Mouse (Mus musculus) adipocyte (in vitro differentiated cells): ENCODE results near the gene Timm17a.
A peak's percentile ranks its signal among the peaks of the same experiment; 100 is the strongest.

Experiments used
- DNase-seq: peaks from one replicate; pipeline ENCODE4 v3.0.0-alpha.2; 2016; ENCODE audit warnings: low spot score

Timm17a gene

GRCm38 (mm10) chr1:135280646-135281045 is 32.9 kb downstream of the Timm17a start:
- peak; percentile 40 for DNase-seq

GRCm38 (mm10) chr1:135271371-135271770 is 42.2 kb downstream of the Timm17a start:
- no peak for DNase-seq

GRCm38 (mm10) chr1:135267663-135268446 is 45.7 kb downstream of the Timm17a start:
- DNase-seq, result no peak

GRCm38 (mm10) chr1:135265834-135266233 is 47.7 kb downstream of the Timm17a start:
- DNase-seq, result no peak

- peak; percentile 24 for DNase-seq
These were observed 50.3 kb downstream of the Timm17a start for GRCm38 (mm10) chr1:135263316-135263715.

- no peak for DNase-seq
These were observed 51.2 kb downstream of the Timm17a start for GRCm38 (mm10) chr1:135262329-135262728.

GRCm38 (mm10) chr1:135260931-135261330 is 52.6 kb downstream of the Timm17a start:
- no peak for DNase-seq

- DNase-seq, result peak; percentile 92
These were observed 54.5 kb downstream of the Timm17a start for GRCm38 (mm10) chr1:135259128-135259436.

GRCm38 (mm10) chr1:135258380-135259127 is 55.0 kb downstream of the Timm17a start, which contains the start of gene Elf3:
Gene Elf3 (minus strand): TSS chr1:135258568.
- no peak for DNase-seq

- no peak for DNase-seq
These were observed 57.3 kb downstream of the Timm17a start for GRCm38 (mm10) chr1:135256299-135256698.

GRCm38 (mm10) chr1:135252854-135253253 is 60.7 kb downstream of the Timm17a start:
- no peak for DNase-seq

GRCm38 (mm10) chr1:135251405-135251804 is 62.2 kb downstream of the Timm17a start:
- DNase-seq, result no peak

- DNase-seq, result no peak
These were observed 62.9 kb downstream of the Timm17a start for GRCm38 (mm10) chr1:135250706-135251105.

GRCm38 (mm10) chr1:135248434-135248850 is 65.1 kb downstream of the Timm17a start:
- DNase-seq, result no peak
